Mouse (Mus musculus): ENCODE results near the gene Fam227b. TPM values are rescaled to one million over a fixed set of nuclear protein-coding genes. Genes with fewer than 3 reads are reported as not detected.

Gene Fam227b
- total RNA-seq, 2 experiments from 2014 or later: 0.54 TPM; not detected in 1

Other genes with a start within 250 kb of the Fam227b start
- under 1 TPM in 1 of 2 experiments, not detected in 1; 0.41 TPM for gene Fgf7, start 117.3 kb downstream of the Fam227b start, total RNA-seq (2021)
- gene Dtwd1, start 137 bp upstream of the Fam227b start, total RNA-seq (2021): 10 to 100 TPM; 12.9 to 14.5 TPM
- not detected for gene Gm17555, start 63.1 kb upstream of the Fam227b start, total RNA-seq (2021)

Data from left cerebral cortex, postnatal 10 days (tissue).